Mouse (Mus musculus) bone marrow, adult 2 months (tissue): ENCODE data around the gene Pdk2.

ENCODE experiments used
- CTCF ChIP-seq: fragments of 200-500 bp; IDR thresholded peaks from 2 replicates; pipeline ENCODE4 v1.5.1; 2011; ENCODE audit warnings: low read length, control low read depth; ENCODE audit not compliant: control insufficient read depth, insufficient read depth
- POLR2A ChIP-seq: fragments of 200-500 bp; IDR thresholded peaks from 2 replicates; pipeline ENCODE4 v1.6.1; 2011; ENCODE audit warnings: low read depth, mild to moderate bottlenecking, control low read depth, low read length, borderline replicate concordance; ENCODE audit not compliant: control insufficient read depth

- TF ChIP-seq POLR2A (no peak), CTCF (no peak)
Measured at GRCm38 (mm10) chr11:95084811-95085382, 43.7 kb upstream of the Pdk2 start.
